Mouse (Mus musculus): ENCODE measurements around the gene Atad5. TPM values are rescaled to one million over a fixed set of nuclear protein-coding genes. Genes with fewer than 3 reads are reported as not detected.

Gene Atad5
- polyA plus RNA-seq, 1 experiment: 11.4 TPM

- Histone ChIP-seq H3K4me3 (ENCODE audit: insufficient read depth, low read length) (peak overlapping the region; percentile 98), H3K4me1 (ENCODE audit: control insufficient read depth, insufficient read depth, low read length) (peaks cover 12% of the 10 kb centered on the region), H3K27ac (ENCODE audit: insufficient read depth, low read length) (peak overlapping the region; percentile 19; the same call in 1 of the 2 replicates)
- TF ChIP-seq POLR2A (IDR thresholded peaks at IDR 0.05; ENCODE audit: low read depth, low read length): no peak
- TF ChIP-seq CTCF (IDR thresholded peaks at IDR 0.05; ENCODE audit: borderline replicate concordance, insufficient read depth, low read length): no peak
Measured at GRCm38 (mm10) chr11:80080381-80080825, 8.8 kb upstream of the Atad5 start.

- TF ChIP-seq POLR2A (IDR thresholded peaks at IDR 0.05; ENCODE audit: low read depth, low read length) (peak; percentile 91), CTCF (IDR thresholded peaks at IDR 0.05; ENCODE audit: borderline replicate concordance, insufficient read depth, low read length) (no peak)
- H3K4me3 ChIP-seq (ENCODE audit: insufficient read depth, low read length): peak within 1 kb of the TSS; percentile 98
- peak within 1 kb of the TSS; percentile 24 for H3K27ac ChIP-seq (ENCODE audit: insufficient read depth, low read length)
- peaks cover 17% of the 10 kb centered on the region for H3K4me1 ChIP-seq (ENCODE audit: control insufficient read depth, insufficient read depth, low read length)
Measured at GRCm38 (mm10) chr11:80080826-80081728, 8.1 kb upstream of the Atad5 start, which contains the start of gene Crlf3. Gene Crlf3 (minus strand): TSS chr11:80080991.

- H3K27ac ChIP-seq (ENCODE audit: insufficient read depth, low read length): no peak overlapping the region
- no peak for TF ChIP-seq POLR2A (IDR thresholded peaks at IDR 0.05; ENCODE audit: low read depth, low read length)
- TF ChIP-seq CTCF (IDR thresholded peaks at IDR 0.05; ENCODE audit: borderline replicate concordance, insufficient read depth, low read length): no peak
- peaks cover 17% of the 10 kb centered on the region for H3K4me1 ChIP-seq (ENCODE audit: control insufficient read depth, insufficient read depth, low read length)
- H3K4me3 ChIP-seq (ENCODE audit: insufficient read depth, low read length): no peak overlapping the region
Measured at GRCm38 (mm10) chr11:80081786-80082319, 7.3 kb upstream of the Atad5 start.

- H3K4me3 ChIP-seq (ENCODE audit: insufficient read depth, low read length): no peak overlapping the region
- H3K4me1 ChIP-seq (ENCODE audit: control insufficient read depth, insufficient read depth, low read length): peaks cover 10% of the 10 kb centered on the region; the same call in 1 of the 2 replicates
- TF ChIP-seq CTCF (IDR thresholded peaks at IDR 0.05; ENCODE audit: borderline replicate concordance, insufficient read depth, low read length): no peak
- TF ChIP-seq POLR2A (IDR thresholded peaks at IDR 0.05; ENCODE audit: low read depth, low read length): no peak
- no peak overlapping the region for H3K27ac ChIP-seq (ENCODE audit: insufficient read depth, low read length)
Measured at GRCm38 (mm10) chr11:80085356-80086055, 3.7 kb upstream of the Atad5 start.

- peaks cover 8% of the 10 kb centered on the region; the same call in 1 of the 2 replicates for H3K4me1 ChIP-seq (ENCODE audit: control insufficient read depth, insufficient read depth, low read length)
- H3K27ac ChIP-seq (ENCODE audit: insufficient read depth, low read length): no peak overlapping the region
- TF ChIP-seq POLR2A (IDR thresholded peaks at IDR 0.05; ENCODE audit: low read depth, low read length) (no peak), CTCF (IDR thresholded peaks at IDR 0.05; ENCODE audit: borderline replicate concordance, insufficient read depth, low read length) (peak; percentile 76)
- H3K4me3 ChIP-seq (ENCODE audit: insufficient read depth, low read length): no peak overlapping the region
Measured at GRCm38 (mm10) chr11:80086844-80087243, 2.4 kb upstream of the Atad5 start.

- H3K4me3 ChIP-seq (ENCODE audit: insufficient read depth, low read length): peak overlapping the region; percentile 72
- TF ChIP-seq CTCF (IDR thresholded peaks at IDR 0.05; ENCODE audit: borderline replicate concordance, insufficient read depth, low read length) (no peak), POLR2A (IDR thresholded peaks at IDR 0.05; ENCODE audit: low read depth, low read length) (no peak)
- peaks cover 8% of the 10 kb centered on the region; the same call in 1 of the 2 replicates for H3K4me1 ChIP-seq (ENCODE audit: control insufficient read depth, insufficient read depth, low read length)
- no peak overlapping the region for H3K27ac ChIP-seq (ENCODE audit: insufficient read depth, low read length)
Measured at GRCm38 (mm10) chr11:80089817-80090214, 616 bp downstream of the Atad5 start.

GRCm38 (mm10) chr11:80090555-80091164 lies 1.5 kb downstream of the Atad5 start:
- H3K4me1 ChIP-seq (ENCODE audit: control insufficient read depth, insufficient read depth, low read length): 0 out of 2 replicates have a peak, but pooled peaks cover 3% of the 10 kb centered on the region
- TF ChIP-seq CTCF (IDR thresholded peaks at IDR 0.05; ENCODE audit: borderline replicate concordance, insufficient read depth, low read length) (no peak), POLR2A (IDR thresholded peaks at IDR 0.05; ENCODE audit: low read depth, low read length) (no peak)
- H3K4me3 ChIP-seq (ENCODE audit: insufficient read depth, low read length): 0 out of 2 replicates have a peak overlapping the region, but pooled peaks have one; percentile 3
- H3K27ac ChIP-seq (ENCODE audit: insufficient read depth, low read length): no peak overlapping the region

GRCm38 (mm10) chr11:80098444-80099056 lies 9.3 kb downstream of the Atad5 start:
- no peak for TF ChIP-seq POLR2A (IDR thresholded peaks at IDR 0.05; ENCODE audit: low read depth, low read length)
- no peak for TF ChIP-seq CTCF (IDR thresholded peaks at IDR 0.05; ENCODE audit: borderline replicate concordance, insufficient read depth, low read length)
- no peak overlapping the region for H3K27ac ChIP-seq (ENCODE audit: insufficient read depth, low read length)
- H3K4me1 ChIP-seq (ENCODE audit: control insufficient read depth, insufficient read depth, low read length): no peaks in the 10 kb centered on the region
- H3K4me3 ChIP-seq (ENCODE audit: insufficient read depth, low read length): no peak overlapping the region

GRCm38 (mm10) chr11:80101298-80101697 lies 12.1 kb downstream of the Atad5 start:
- no peaks in the 10 kb centered on the region for H3K4me1 ChIP-seq (ENCODE audit: control insufficient read depth, insufficient read depth, low read length)
- no peak for TF ChIP-seq POLR2A (IDR thresholded peaks at IDR 0.05; ENCODE audit: low read depth, low read length)
- no peak for TF ChIP-seq CTCF (IDR thresholded peaks at IDR 0.05; ENCODE audit: borderline replicate concordance, insufficient read depth, low read length)
- no peak overlapping the region for H3K27ac ChIP-seq (ENCODE audit: insufficient read depth, low read length)
- H3K4me3 ChIP-seq (ENCODE audit: insufficient read depth, low read length): no peak overlapping the region
